Mouse (Mus musculus) heart, embryonic 11.5 days (tissue): ENCODE data around the gene Ankrd44. TPM values are rescaled to one million over a fixed set of nuclear protein-coding genes. Genes with fewer than 3 reads are reported as not detected.

ENCODE experiments used
- ATAC-seq: fragments of 200-750 bp; cut with Nextera tagmentation; replicated peaks from 2 replicates; pipeline ENCODE4 v1.8.0; 2017; ENCODE audit warnings: moderate library complexity; ENCODE audit not compliant: insufficient number of reproducible peaks, low FRiP score, low TSS enrichment
- H3K27ac ChIP-seq: fragments of 300-500 bp; sonication (generic); 2 replicates; pipeline ENCODE4 v1.5.1; 2014; ENCODE audit warnings: mild to moderate bottlenecking, low read depth, low read length
- H3K27me3 ChIP-seq: fragments of 300-500 bp; sonication (generic); 2 replicates; pipeline ENCODE4 v1.6.1; 2014; ENCODE audit warnings: mild to moderate bottlenecking, low read length, mixed read lengths; ENCODE audit not compliant: control insufficient read depth, insufficient read depth
- H3K36me3 ChIP-seq: fragments of 300-500 bp; sonication (generic); 2 replicates; pipeline ENCODE4 v1.6.1; 2014; ENCODE audit warnings: mild to moderate bottlenecking, low read length, moderate library complexity, mixed read lengths; ENCODE audit not compliant: control insufficient read depth, insufficient read depth
- H3K4me1 ChIP-seq: fragments of 300-500 bp; sonication (generic); 2 replicates; pipeline ENCODE4 v1.6.1; 2014; ENCODE audit warnings: low read length; ENCODE audit not compliant: control insufficient read depth, insufficient read depth
- H3K4me2 ChIP-seq: fragments of 300-500 bp; sonication (generic); 2 replicates; pipeline ENCODE4 v1.6.1; 2014; ENCODE audit warnings: mild to moderate bottlenecking, moderate library complexity
- H3K4me3 ChIP-seq: fragments of 300-500 bp; sonication (generic); 2 replicates; pipeline ENCODE4 v1.5.1; 2014; ENCODE audit warnings: low read depth, low read length
- H3K9ac ChIP-seq: fragments of 300-500 bp; sonication (generic); 2 replicates; pipeline ENCODE4 v1.6.1; 2014; ENCODE audit warnings: mild to moderate bottlenecking, low read depth, low read length, moderate library complexity
- H3K9me3 ChIP-seq: fragments of 300-500 bp; sonication (generic); replicated peaks from 2 replicates; pipeline ENCODE4 v1.6.1; 2016; ENCODE audit warnings: low read length; ENCODE audit not compliant: control insufficient read depth
- WGBS: fragments of 180-500 bp; shearing (Covaris S2); extraction: QIAGEN DNeasy Blood & Tissue Kit; methylation state at CpG from one replicate; pipeline ENCODE4 v1.1.7; 2014; ENCODE audit not compliant: insufficient replicate concordance; 5-methylcytosine and 5-hydroxymethylcytosine counted together
- polyA plus RNA-seq: library from polyadenylated mRNA; unstranded; fragments of >200 nt; fragmentation: Nextera tagmentation; extraction: Ambion mirVana; gene quantifications from 2 replicates; pipeline ENCODE4 v1.2.1, GENCODE M21; 2014

Gene Ankrd44
- polyA plus RNA-seq, 1 experiment from 2014 or later = 11.1 TPM

GRCm38 (mm10) chr1:54954856-54955255, 28.7 kb upstream of the Ankrd44 start:
- WGBS = 63% methylated on average over 4 of the region's 4 CpGs
- no peaks in the 10 kb centered on the region for H3K27me3 ChIP-seq
- no peak overlapping the region for H3K27ac ChIP-seq
- H3K4me3 ChIP-seq = no peak overlapping the region
- no peak overlapping the region for H3K9ac ChIP-seq
- H3K9me3 ChIP-seq = no peaks in the 10 kb centered on the region
- no peaks in the 10 kb centered on the region for H3K4me1 ChIP-seq
- no peak for ATAC-seq
- H3K4me2 ChIP-seq = no peak overlapping the region
- H3K36me3 ChIP-seq = no peaks in the 10 kb centered on the region

DNA sequence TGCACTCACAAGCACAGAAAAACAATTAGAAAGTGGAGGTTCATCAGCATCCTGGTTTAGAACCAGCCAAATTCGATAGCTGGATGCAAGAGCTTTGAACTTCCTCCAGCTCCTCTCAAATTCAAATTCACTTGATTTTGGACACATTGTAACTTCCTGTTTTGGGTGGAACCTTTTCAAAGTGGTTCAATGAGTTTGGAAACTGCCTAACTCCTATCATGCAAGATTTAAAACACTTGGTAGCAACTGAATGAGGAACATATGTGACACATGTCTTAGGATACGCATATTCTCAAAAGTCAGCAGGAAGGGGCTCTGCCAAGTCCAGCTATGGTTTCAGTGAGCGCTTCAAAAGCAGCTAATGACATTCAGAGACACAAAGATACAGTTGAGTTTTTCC, 18.5 kb upstream of the Ankrd44 start:
- H3K27me3 ChIP-seq = no peaks in the 10 kb centered on the region
- H3K4me3 ChIP-seq = no peak overlapping the region
- H3K9ac ChIP-seq = no peak overlapping the region
- no peak for ATAC-seq
- no peak overlapping the region for H3K27ac ChIP-seq
- H3K36me3 ChIP-seq = no peaks in the 10 kb centered on the region
- H3K4me2 ChIP-seq = no peak overlapping the region
- H3K9me3 ChIP-seq = no peaks in the 10 kb centered on the region
- 71% methylated on average over 3 of the region's 3 CpGs for WGBS
- no peaks in the 10 kb centered on the region for H3K4me1 ChIP-seq

DNA sequence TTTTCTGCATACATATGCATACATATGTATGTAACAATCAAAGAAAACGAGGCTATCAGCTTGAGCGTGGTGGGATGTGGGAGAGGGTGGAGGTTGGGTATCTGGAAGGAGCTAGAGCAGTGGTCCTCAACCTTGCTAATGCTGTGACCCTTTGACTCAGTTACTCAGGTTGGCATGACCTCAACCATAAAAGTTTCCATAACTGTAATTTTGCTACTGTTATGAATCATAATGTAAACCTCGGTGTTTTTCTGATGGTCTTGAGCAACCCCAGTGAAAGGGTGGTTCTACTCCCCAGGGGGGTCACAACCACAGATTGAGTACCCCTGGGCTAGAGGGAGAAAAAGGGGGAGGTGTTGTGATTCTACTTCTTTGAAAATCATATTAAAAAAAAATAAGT, 9.3 kb upstream of the Ankrd44 start:
- Histone ChIP-seq H3K27me3 (no peaks in the 10 kb centered on the region), H3K4me3 (no peak overlapping the region), H3K4me1 (peaks cover 5% of the 10 kb centered on the region), H3K9ac (no peak overlapping the region), H3K27ac (no peak overlapping the region), H3K36me3 (no peaks in the 10 kb centered on the region), H3K9me3 (no peaks in the 10 kb centered on the region), H3K4me2 (no peak overlapping the region)
- 75% methylated on average over 3 of the region's 3 CpGs for WGBS
- ATAC-seq = no peak

- Histone ChIP-seq H3K36me3 (no peaks in the 10 kb centered on the region), H3K9ac (no peak overlapping the region), H3K4me3 (no peak overlapping the region), H3K4me2 (no peak overlapping the region), H3K27me3 (no peaks in the 10 kb centered on the region), H3K9me3 (no peaks in the 10 kb centered on the region), H3K4me1 (peaks cover 5% of the 10 kb centered on the region), H3K27ac (no peak overlapping the region)
- ATAC-seq = no peak
- 61% methylated on average over 2 of the region's 2 CpGs for WGBS
These were observed 8.7 kb upstream of the Ankrd44 start for GRCm38 (mm10) chr1:54934911-54935310.

DNA sequence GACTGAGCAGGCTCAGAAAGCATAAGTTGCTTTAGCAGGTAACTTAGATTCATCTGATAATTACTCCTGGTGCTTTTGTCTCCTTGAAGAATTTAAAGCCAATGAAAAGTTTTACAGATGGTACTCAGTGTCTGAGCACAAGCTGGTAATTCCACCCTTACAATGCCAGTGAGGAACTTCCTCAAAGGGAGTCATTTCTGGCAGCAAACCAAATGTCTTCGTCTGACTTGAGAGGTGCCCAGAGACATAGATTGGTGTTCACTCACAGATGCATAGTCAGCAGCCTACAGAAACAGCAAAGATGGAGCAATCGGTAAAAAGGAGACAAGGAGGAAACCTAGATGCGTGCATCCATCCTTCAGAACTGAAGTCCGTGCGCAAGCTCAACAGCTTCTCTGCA, 7.5 kb upstream of the Ankrd44 start:
- Histone ChIP-seq H3K9me3 (no peaks in the 10 kb centered on the region), H3K27me3 (no peaks in the 10 kb centered on the region), H3K4me2 (no peak overlapping the region), H3K4me3 (no peak overlapping the region), H3K9ac (no peak overlapping the region), H3K4me1 (peaks cover 5% of the 10 kb centered on the region), H3K27ac (no peak overlapping the region), H3K36me3 (no peaks in the 10 kb centered on the region)
- 84% methylated on average over 5 of the region's 5 CpGs for WGBS
- ATAC-seq = no peak

DNA sequence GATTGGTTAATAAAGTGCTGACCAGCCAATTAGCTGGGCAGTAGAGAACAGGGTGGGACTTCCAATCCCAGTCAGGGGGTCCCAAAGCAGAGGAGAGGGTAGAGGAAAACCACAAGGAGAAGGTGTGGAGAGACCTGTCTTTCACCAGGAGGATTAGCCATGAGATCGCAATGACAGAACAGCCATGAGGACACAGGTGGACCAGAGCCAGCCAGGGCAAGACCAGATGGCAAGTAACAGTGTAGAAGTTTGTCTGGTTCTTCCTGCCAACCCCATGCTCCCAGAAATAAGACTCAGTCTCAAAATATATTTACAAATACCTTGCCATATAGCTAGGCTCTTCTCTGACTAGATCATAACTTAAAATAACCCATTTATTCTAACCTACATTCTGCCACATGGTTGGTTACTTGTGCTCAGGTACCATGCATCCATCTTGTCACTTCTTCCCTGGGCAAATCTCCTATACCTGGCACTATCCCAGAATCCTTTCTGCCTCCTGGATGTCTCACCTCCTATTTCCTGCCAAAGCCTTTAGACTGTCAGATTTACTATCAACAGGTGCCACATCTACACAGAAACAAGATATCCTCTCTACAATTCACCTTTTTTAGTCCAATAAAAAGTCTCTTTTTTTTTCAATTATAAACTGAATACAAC, 6.4 kb upstream of the Ankrd44 start:
- Histone ChIP-seq H3K27me3 (no peaks in the 10 kb centered on the region), H3K27ac (no peak overlapping the region), H3K36me3 (no peaks in the 10 kb centered on the region), H3K4me2 (no peak overlapping the region), H3K9ac (no peak overlapping the region), H3K4me3 (no peak overlapping the region), H3K9me3 (no peaks in the 10 kb centered on the region), H3K4me1 (peaks cover 5% of the 10 kb centered on the region)
- ATAC-seq = no peak
- WGBS = 62% methylated on average over 1 of the region's 1 CpGs

GRCm38 (mm10) chr1:54931231-54931630, 5.0 kb upstream of the Ankrd44 start:
- H3K9ac ChIP-seq = no peak overlapping the region
- WGBS = 68% methylated on average over 5 of the region's 5 CpGs
- no peak overlapping the region for H3K27ac ChIP-seq
- H3K9me3 ChIP-seq = no peaks in the 10 kb centered on the region
- H3K4me2 ChIP-seq = no peak overlapping the region
- no peak overlapping the region for H3K4me3 ChIP-seq
- no peaks in the 10 kb centered on the region for H3K36me3 ChIP-seq
- no peak for ATAC-seq
- peaks cover 8% of the 10 kb centered on the region for H3K4me1 ChIP-seq
- no peaks in the 10 kb centered on the region for H3K27me3 ChIP-seq

DNA sequence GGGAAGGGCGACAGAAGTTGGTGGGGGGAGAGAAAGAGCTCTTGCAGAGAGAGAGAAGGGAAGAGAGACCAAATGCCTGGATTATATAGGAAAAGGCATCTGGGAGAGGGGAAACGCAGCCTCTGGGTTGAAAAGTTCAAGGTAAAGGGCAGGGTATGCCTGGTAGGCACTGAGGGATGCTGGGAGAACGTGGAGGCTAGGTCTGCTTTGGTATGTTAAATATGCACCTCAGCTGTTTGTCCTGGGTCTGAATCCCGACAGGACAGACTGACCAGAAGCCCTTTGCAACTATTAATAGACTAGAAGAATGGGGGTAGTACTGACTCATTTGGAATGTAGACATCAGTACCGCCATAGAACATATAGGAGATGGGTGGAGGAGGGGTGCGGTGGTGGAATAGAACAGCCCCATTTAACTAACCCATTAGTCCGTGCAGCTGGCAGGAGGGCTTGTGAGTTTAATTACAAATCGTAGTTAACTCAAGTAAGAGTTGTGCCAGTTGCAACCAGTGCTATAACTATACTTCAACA, 4.5 kb upstream of the Ankrd44 start:
- H3K9ac ChIP-seq = no peak overlapping the region
- H3K4me2 ChIP-seq = no peak overlapping the region
- no peak overlapping the region for H3K4me3 ChIP-seq
- H3K27ac ChIP-seq = no peak overlapping the region
- peaks cover 8% of the 10 kb centered on the region for H3K4me1 ChIP-seq
- H3K27me3 ChIP-seq = no peaks in the 10 kb centered on the region
- ATAC-seq = no peak
- WGBS = 37% methylated on average over 8 of the region's 8 CpGs
- H3K36me3 ChIP-seq = no peaks in the 10 kb centered on the region
- H3K9me3 ChIP-seq = no peaks in the 10 kb centered on the region

GRCm38 (mm10) chr1:54925451-54925934, 694 bp downstream of the Ankrd44 start:
- H3K9me3 ChIP-seq = no peaks in the 10 kb centered on the region
- H3K27me3 ChIP-seq = no peaks in the 10 kb centered on the region
- peak; percentile 56; the same call in 1 of the 2 replicates for ATAC-seq
- H3K27ac ChIP-seq = peak overlapping the region; percentile 65
- H3K4me3 ChIP-seq = peak overlapping the region; percentile 91
- 1% methylated on average over 30 of the region's 30 CpGs for WGBS
- H3K4me1 ChIP-seq = peaks cover 17% of the 10 kb centered on the region
- H3K9ac ChIP-seq = peak overlapping the region; percentile 91
- H3K4me2 ChIP-seq = peak overlapping the region; percentile 88
- no peaks in the 10 kb centered on the region for H3K36me3 ChIP-seq
